Mouse (Mus musculus) liver, embryonic 14.5 days (tissue): ENCODE data around the gene Arhgef7.

Source experiments
- CTCF ChIP-seq: IDR thresholded peaks from 2 replicates; pipeline ENCODE4 v1.5.1; 2016; ENCODE audit warnings: antibody characterized with exemption, low read depth, control low read depth
- EP300 ChIP-seq: IDR thresholded peaks from 2 replicates; pipeline ENCODE4 v1.6.1; 2016; ENCODE audit warnings: antibody characterized with exemption, low read depth

DNA sequence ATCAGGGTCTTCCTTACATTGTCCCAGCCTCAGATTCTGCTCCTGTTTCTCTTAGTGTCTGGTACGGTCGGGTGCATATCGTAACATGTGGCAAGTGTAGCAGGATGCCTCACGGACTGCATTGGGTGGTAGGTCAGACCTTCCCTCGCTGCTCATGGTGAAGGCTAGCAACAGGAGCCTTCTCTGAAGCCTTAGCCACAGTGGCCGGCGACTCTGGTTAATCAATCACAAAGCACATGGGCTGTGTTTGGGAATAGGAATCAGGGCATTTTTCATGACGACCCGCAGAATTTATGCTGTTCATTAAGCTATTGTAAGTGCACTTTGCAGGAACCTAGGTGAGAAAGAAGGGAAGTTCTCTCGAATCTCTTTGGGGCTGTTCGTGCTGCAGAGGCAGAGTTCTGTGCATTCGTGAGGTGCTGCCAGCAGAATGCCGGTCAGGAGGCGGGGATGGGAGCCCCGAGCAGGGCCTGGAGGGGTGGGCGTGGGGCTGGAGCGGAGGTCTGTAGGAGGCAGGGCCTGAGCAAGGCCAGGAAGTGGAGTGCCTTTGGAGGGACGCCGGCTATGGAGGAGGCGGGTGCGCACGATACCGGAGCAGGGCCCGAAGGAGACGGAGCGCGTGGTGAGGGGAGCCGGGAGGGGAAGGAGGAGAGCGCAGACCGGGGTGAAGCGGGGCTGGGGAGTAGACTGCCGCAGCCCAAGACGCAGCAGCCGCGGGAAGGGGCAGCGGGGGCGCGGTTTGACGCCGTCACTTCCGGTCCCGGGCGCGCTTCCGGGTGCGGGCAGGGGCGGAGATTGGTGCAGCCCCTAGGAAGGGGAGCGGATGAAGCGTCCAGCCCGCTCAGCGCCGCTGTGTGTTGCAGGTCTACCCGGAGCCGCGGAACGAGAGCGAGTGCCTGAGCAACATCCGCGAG is 30.3 kb downstream of the Arhgef7 start:
- TF ChIP-seq EP300 (no peak), CTCF (no peak)
